Comparison of ENCODE assay signal across 8 mouse cellular contexts in genomic region chrX:74352645-74353466, GRCm38 (mm10). TPM values are rescaled to one million over a fixed set of nuclear protein-coding genes. Genes with fewer than 3 reads are reported as not detected.
DNase-seq lines count a peak whose midpoint lies in the region; ATAC-seq and TF ChIP-seq lines count a peak whose summit lies in the region.

No protein-coding gene starts in this region.

- ATAC-seq in forebrain, embryonic 11.5 days (replicated peaks; ENCODE audit: low FRiP score) = peak; percentile 33
- 0 out of 2 replicates have a peak, but pooled peaks have one; percentile 25 for ATAC-seq in liver, embryonic 15.5 days (ENCODE audit: insufficient read depth)

- no peak for DNase-seq in heart, adult 2 months
- DNase-seq in heart, adult 8-10 months (ENCODE audit: low spot score) = no peak
- no peak for DNase-seq in forebrain, embryonic 11.5 days (ENCODE audit: low spot score)
- no peak for DNase-seq in urinary bladder, postnatal 10 days (ENCODE audit: low spot score)
- DNase-seq in urinary bladder, adult 18-20 months (ENCODE audit: low spot score in 2 of 2) = no peak
- no peak for DNase-seq in embryo, embryonic 9.5 days (ENCODE audit: extremely low spot score)

- 26% methylated on average over 13 of the region's 13 CpGs for WGBS in heart, adult 2 months
- WGBS in forebrain, embryonic 11.5 days = 21% methylated on average over 13 of the region's 13 CpGs
- WGBS in liver, embryonic 15.5 days (ENCODE audit: insufficient replicate concordance) = 22% methylated on average over 13 of the region's 13 CpGs

- H3ac ChIP-seq in C2C12 (ENCODE audit: control insufficient read depth, insufficient read length, low read depth) = peak overlapping the region; percentile 38

- TF ChIP-seq POLR2A in heart, adult 2 months (IDR thresholded peaks at IDR 0.05; ENCODE audit: insufficient read depth, low read depth, low read length) = no peak

- H3K27me3 ChIP-seq in heart, adult 2 months (ENCODE audit: control insufficient read depth, insufficient read depth, low read length) = no peaks in the 10 kb centered on the region
- H3K27me3 ChIP-seq in C2C12 (ENCODE audit: control insufficient read depth, insufficient read depth, insufficient read length) = no peaks in the 10 kb centered on the region
- no peaks in the 10 kb centered on the region for H3K27me3 ChIP-seq in forebrain, embryonic 11.5 days (ENCODE audit: control insufficient read depth, insufficient read depth, low read length)
- H3K27me3 ChIP-seq in liver, embryonic 15.5 days = no peaks in the 10 kb centered on the region

- no peak for TF ChIP-seq EP300 in heart, adult 2 months (IDR thresholded peaks at IDR 0.05; ENCODE audit: insufficient read depth, low read depth, low read length)

- H3K4me2 ChIP-seq in forebrain, embryonic 11.5 days (ENCODE audit: low read depth, low read length, severe bottlenecking) = peak overlapping the region; percentile 55
- H3K4me2 ChIP-seq in liver, embryonic 15.5 days = peak overlapping the region; percentile 74

- peaks cover 3% of the 10 kb centered on the region; the same call in 1 of the 2 replicates for H3K4me1 ChIP-seq in heart, adult 2 months (ENCODE audit: control insufficient read depth, insufficient read depth, low read length)
- no peaks in the 10 kb centered on the region for H3K4me1 ChIP-seq in forebrain, embryonic 11.5 days (replicated peaks; ENCODE audit: control insufficient read depth, insufficient read depth, low read length)
- peaks cover 5% of the 10 kb centered on the region; the same call in 1 of the 2 replicates for H3K4me1 ChIP-seq in liver, embryonic 15.5 days (replicated peaks)

- H3K9ac ChIP-seq in heart, adult 2 months (ENCODE audit: low read depth, low read length) = peak overlapping the region; percentile 73
- H3K9ac ChIP-seq in forebrain, embryonic 11.5 days (ENCODE audit: low read length) = peak overlapping the region; percentile 48
- peak overlapping the region; percentile 54 for H3K9ac ChIP-seq in liver, embryonic 15.5 days

- peak overlapping the region; percentile 65 for H3K27ac ChIP-seq in heart, adult 2 months
- no peak overlapping the region for H3K27ac ChIP-seq in forebrain, embryonic 11.5 days (ENCODE audit: low read depth, low read length)
- no peak overlapping the region for H3K27ac ChIP-seq in liver, embryonic 15.5 days (replicated peaks)

- H3K36me3 ChIP-seq in heart, adult 2 months (ENCODE audit: control insufficient read depth, insufficient read depth, low read length) = no peaks in the 10 kb centered on the region
- peaks cover 3% of the 10 kb centered on the region for H3K36me3 ChIP-seq in C2C12 (ENCODE audit: control insufficient read depth, insufficient read depth)
- no peaks in the 10 kb centered on the region for H3K36me3 ChIP-seq in forebrain, embryonic 11.5 days (ENCODE audit: control insufficient read depth, insufficient read depth, low read length)
- no peaks in the 10 kb centered on the region for H3K36me3 ChIP-seq in liver, embryonic 15.5 days (replicated peaks)

- H3K4me3 ChIP-seq in heart, adult 2 months = peak overlapping the region; percentile 56
- H3K4me3 ChIP-seq in C2C12 (ENCODE audit: insufficient read depth, poor library complexity, severe bottlenecking) = peak overlapping the region; percentile 39
- H3K4me3 ChIP-seq in forebrain, embryonic 11.5 days (ENCODE audit: low read depth, low read length) = peak overlapping the region; percentile 35
- peak overlapping the region; percentile 61 for H3K4me3 ChIP-seq in liver, embryonic 15.5 days (replicated peaks)

- TF ChIP-seq CTCF in heart, adult 2 months (IDR thresholded peaks at IDR 0.05) = no peak
- no peak for TF ChIP-seq CTCF in C2C12 (IDR thresholded peaks at IDR 0.05; ENCODE audit: control insufficient read depth, insufficient read depth, insufficient read length)

- H3K79me2 ChIP-seq in heart, adult 2 months (replicated peaks; ENCODE audit: control insufficient read depth, insufficient read depth, low read length) = no peaks in the 10 kb centered on the region
- peaks cover 6% of the 10 kb centered on the region for H3K79me2 ChIP-seq in C2C12 (ENCODE audit: control insufficient read depth, insufficient read depth)

- peaks cover 2% of the 10 kb centered on the region for H3K79me3 ChIP-seq in C2C12 (ENCODE audit: low read depth)

- H3K9me3 ChIP-seq in forebrain, embryonic 11.5 days (ENCODE audit: control insufficient read depth, low read length) = no peaks in the 10 kb centered on the region
- H3K9me3 ChIP-seq in liver, embryonic 15.5 days (replicated peaks) = no peaks in the 10 kb centered on the region

- intact Hi-C loops in heart, adult 2 months (cut with DNase I) = loop anchor here (5.0 kb wide), 1 partner anchor 39 kb away; the partner anchor contains the start of genes Fam3a and Ikbkg

TF ChIP-seq in C2C12, 6 proteins besides CTCF, POLR2A, EP300 and RAD21:
- TF ChIP-seq CEBPB (IDR thresholded peaks at IDR 0.05; ENCODE audit: low read depth) (no peak), MAX (IDR thresholded peaks at IDR 0.05) (no peak)
TF ChIP-seq in C2C12: peak in this region for 0.

RNA-seq across cellular contexts. Expression of gene Lage3, which starts 0.6 kb away (rescaled TPM):
- total RNA-seq in heart, adult 2 months (2021) = 10 to 100 TPM; 24.4 to 32.0 TPM
- polyA plus RNA-seq in heart, adult 2 months (2012; rRNA removed) = 38.5 and 44.6 TPM in 2 replicates
- total RNA-seq in heart, adult 8-10 months (2022) = 10 to 100 TPM; 24.0 to 33.2 (median 31.2) TPM
- polyA plus RNA-seq in C2C12 (2012; fragmentation: generic; extraction: Trizol) = 68.7 TPM
- 118 and 121 TPM in 2 replicates for polyA plus RNA-seq in forebrain, embryonic 11.5 days (2014; fragmentation: Nextera tagmentation; extraction: Ambion mirVana)
- 34.6 and 43.0 TPM in 2 replicates for polyA plus RNA-seq in liver, embryonic 15.5 days (2015; fragmentation: Nextera tagmentation; extraction: Ambion mirVana)

RNA-seq across cellular contexts. Expression of gene Ubl4a, which starts 20.2 kb away (rescaled TPM):
- total RNA-seq in heart, adult 2 months (2021) = 10 to 100 TPM; 68.5 to 79.2 TPM
- polyA plus RNA-seq in heart, adult 2 months (2012; rRNA removed) = 58.1 and 93.7 TPM in 2 replicates
- total RNA-seq in heart, adult 8-10 months (2022) = 10 to 100 TPM; 74.3 to 82.5 (median 80.1) TPM
- 60.7 TPM for polyA plus RNA-seq in C2C12 (2012; fragmentation: generic; extraction: Trizol)
- 72.8 and 72.9 TPM in 2 replicates for polyA plus RNA-seq in forebrain, embryonic 11.5 days (2014; fragmentation: Nextera tagmentation; extraction: Ambion mirVana)
- polyA plus RNA-seq in liver, embryonic 15.5 days (2015; fragmentation: Nextera tagmentation; extraction: Ambion mirVana) = 37.3 and 38.8 TPM in 2 replicates

RNA-seq across cellular contexts. Expression of gene Slc10a3, which starts 20.3 kb away (rescaled TPM):
- 1 to 10 TPM; 5.1 to 5.8 TPM for total RNA-seq in heart, adult 2 months (2021)
- polyA plus RNA-seq in heart, adult 2 months (2012; rRNA removed) = 10.4 and 12.6 TPM in 2 replicates
- total RNA-seq in heart, adult 8-10 months (2022) = 1 to 10 TPM; 4.0 to 6.7 (median 5.8) TPM
- 18.5 TPM for polyA plus RNA-seq in C2C12 (2012; fragmentation: generic; extraction: Trizol)
- 8.6 and 9.9 TPM in 2 replicates for polyA plus RNA-seq in forebrain, embryonic 11.5 days (2014; fragmentation: Nextera tagmentation; extraction: Ambion mirVana)
- polyA plus RNA-seq in liver, embryonic 15.5 days (2015; fragmentation: Nextera tagmentation; extraction: Ambion mirVana) = 6.1 and 6.5 TPM in 2 replicates

RNA-seq across cellular contexts. Expression of gene Plxna3, which starts 24.0 kb away (rescaled TPM):
- total RNA-seq in heart, adult 2 months (2021) = 1 to 10 TPM in 1 of 2 experiments, under 1 TPM in 1; 0.65 to 1.0 TPM
- polyA plus RNA-seq in heart, adult 2 months (2012; rRNA removed) = 4.7 and 5.6 TPM in 2 replicates
- 1 to 10 TPM in 1 of 4 experiments, under 1 TPM in 3; 0.19 to 1.4 (median 0.73) TPM for total RNA-seq in heart, adult 8-10 months (2022)
- 7.9 TPM for polyA plus RNA-seq in C2C12 (2012; fragmentation: generic; extraction: Trizol)
- 27.4 and 28.3 TPM in 2 replicates for polyA plus RNA-seq in forebrain, embryonic 11.5 days (2014; fragmentation: Nextera tagmentation; extraction: Ambion mirVana)
- 1.1 and 1.5 TPM in 2 replicates for polyA plus RNA-seq in liver, embryonic 15.5 days (2015; fragmentation: Nextera tagmentation; extraction: Ambion mirVana)

RNA-seq across cellular contexts. Expression of gene Fam50a, which starts 40.0 kb away (rescaled TPM):
- total RNA-seq in heart, adult 2 months (2021) = 10 to 100 TPM; 24.6 to 24.9 TPM
- polyA plus RNA-seq in heart, adult 2 months (2012; rRNA removed) = 7.1 and 10.2 TPM in 2 replicates
- total RNA-seq in heart, adult 8-10 months (2022) = 10 to 100 TPM; 22.7 to 28.1 (median 25.8) TPM
- 45.4 TPM for polyA plus RNA-seq in C2C12 (2012; fragmentation: generic; extraction: Trizol)
- polyA plus RNA-seq in forebrain, embryonic 11.5 days (2014; fragmentation: Nextera tagmentation; extraction: Ambion mirVana) = 62.5 and 65.6 TPM in 2 replicates
- polyA plus RNA-seq in liver, embryonic 15.5 days (2015; fragmentation: Nextera tagmentation; extraction: Ambion mirVana) = 28.5 and 28.8 TPM in 2 replicates
